Mouse (Mus musculus): ENCODE data around the gene Elmo3.
A peak's percentile ranks its signal among the peaks of the same experiment; 100 is the strongest.

Gene Elmo3

DNA sequence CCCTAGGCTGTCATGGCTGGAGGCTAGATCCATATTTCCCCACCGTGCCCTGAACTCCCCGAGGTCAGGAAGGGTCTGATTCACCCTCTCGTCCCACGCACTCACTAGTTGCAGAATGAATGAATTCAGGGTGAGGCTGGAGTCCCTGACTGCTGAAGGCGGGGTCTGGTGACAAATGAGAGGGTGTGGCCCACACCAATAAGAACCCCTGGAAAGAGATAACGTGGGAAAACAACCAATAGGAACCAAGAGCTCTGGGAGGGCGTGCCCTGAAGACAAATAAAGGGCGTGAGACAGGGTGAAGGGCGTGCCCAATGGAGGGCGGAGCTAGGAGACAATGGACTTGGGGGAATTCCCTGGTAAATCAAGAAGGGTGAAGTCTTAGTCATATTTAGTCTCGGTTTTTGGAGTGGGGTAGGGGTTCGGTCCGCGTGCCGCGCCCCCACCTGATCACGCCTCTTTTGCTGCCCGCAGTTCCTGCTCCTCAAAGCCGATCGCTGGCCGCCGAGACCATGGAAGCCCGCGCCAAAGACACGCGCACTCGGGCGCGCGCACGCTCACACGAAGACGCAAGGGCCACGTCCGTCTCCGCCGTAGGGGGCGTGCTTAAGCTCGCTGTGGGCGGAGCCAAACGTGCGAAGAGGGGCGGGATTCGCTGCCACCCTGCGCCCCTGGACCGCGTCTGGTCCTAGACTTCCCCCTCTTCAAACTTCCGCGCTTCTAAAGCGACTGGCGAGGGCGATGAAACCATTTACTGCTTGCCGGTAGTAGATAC is 16.3 kb upstream of the Elmo3 start:
- no peak; the same call in 1 of the 2 replicates for TF ChIP-seq GATA4 (IDR thresholded peaks at IDR 0.05; ENCODE audit: insufficient replicate concordance, low read length)

DNA sequence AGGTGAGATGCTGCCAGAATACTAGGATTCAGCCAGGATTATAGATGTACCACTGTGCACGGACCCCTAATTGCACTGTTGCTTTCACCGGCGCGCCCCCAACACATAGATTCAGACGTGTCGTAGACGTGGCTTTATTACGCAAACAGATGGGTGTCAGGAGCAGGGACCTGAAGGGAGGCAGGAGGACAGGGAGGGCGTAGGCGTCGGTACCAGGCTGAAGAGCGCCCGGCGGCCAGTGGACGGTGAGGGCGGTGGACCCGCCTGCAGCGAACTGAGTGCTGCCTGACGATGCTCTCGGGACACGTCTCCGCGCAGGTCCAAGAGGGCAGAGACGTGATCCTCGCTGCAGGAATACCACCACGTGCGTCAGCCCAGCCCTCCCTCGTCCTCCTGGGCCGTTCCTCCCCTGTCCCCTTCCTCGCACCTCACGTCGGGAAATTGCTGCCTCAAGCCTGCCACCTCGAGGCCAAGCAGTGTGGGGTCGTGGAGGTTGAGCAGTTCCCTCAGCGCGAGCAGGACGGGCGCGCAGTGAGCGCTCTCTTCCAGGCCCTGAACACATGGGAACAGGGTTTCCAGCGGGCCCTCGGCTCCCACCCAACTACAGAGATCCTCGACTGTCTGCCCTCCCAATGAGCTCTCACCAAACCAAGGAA is 15.5 kb upstream of the Elmo3 start, which contains the start of gene 4931428F04Rik:
TSS of gene 4931428F04Rik (minus strand) at position 60 of the 656 bp plus-strand sequence.
- no peak for TF ChIP-seq GATA4 (IDR thresholded peaks at IDR 0.05; ENCODE audit: insufficient replicate concordance, low read length)

DNA sequence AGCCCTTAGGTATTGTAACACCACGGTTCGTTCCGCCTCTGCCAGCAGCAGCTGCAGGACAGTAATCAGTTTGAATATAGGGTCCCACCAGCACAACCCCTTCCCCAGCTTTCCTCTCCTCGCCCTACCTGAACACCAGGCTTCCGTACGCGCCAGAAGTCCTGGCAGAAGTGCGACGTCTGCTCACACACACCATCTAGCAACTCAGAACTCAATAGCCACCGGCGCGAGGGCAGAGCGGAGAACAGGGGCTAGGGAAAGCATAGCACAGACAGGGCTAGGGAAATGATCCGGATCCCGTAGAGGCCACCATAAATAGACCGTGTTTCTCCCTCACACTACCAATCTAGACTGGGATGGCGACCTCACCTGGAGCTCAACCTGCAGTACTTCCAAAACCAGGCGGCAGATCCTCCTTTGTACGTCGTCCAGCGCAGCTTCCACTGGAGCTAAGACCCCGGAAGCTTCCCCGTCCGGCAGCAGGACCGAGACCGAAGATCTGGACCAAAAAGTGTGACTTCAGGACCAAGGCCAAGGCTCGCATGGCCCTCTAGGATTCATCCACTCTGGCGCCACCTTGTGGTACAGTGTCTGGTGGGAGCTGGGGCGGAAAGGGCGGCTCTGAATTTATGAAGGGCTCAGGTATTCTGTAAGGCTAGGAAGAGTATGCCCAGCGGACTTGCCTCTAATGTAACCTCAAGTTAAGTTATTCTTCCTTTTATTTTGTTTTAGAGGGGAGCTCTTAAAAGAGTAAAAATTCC is 14.7 kb upstream of the Elmo3 start:
- TF ChIP-seq GATA4 (IDR thresholded peaks at IDR 0.05; ENCODE audit: insufficient replicate concordance, low read length), result no peak

DNA sequence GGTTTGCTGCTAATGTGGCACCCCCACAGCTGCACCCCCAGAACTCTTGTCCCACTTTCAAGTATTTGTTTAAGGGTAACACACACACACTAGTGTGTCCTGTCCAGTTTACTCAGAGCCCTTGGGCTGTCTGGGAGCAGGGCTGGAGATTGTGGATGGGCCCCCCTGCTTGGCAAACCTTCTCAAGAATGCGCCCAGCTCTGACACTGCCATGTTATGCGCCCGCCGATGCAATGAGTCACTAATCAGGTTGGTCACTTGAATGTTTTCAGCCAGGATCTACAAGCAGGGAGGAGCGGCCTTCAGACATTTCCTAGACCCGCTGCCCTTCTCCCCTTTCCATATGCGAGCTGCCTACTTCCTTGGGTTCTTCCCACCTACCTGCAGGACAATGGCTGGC is 12.9 kb upstream of the Elmo3 start:
- TF ChIP-seq GATA4 (IDR thresholded peaks at IDR 0.05; ENCODE audit: insufficient replicate concordance, low read length), result no peak

DNA sequence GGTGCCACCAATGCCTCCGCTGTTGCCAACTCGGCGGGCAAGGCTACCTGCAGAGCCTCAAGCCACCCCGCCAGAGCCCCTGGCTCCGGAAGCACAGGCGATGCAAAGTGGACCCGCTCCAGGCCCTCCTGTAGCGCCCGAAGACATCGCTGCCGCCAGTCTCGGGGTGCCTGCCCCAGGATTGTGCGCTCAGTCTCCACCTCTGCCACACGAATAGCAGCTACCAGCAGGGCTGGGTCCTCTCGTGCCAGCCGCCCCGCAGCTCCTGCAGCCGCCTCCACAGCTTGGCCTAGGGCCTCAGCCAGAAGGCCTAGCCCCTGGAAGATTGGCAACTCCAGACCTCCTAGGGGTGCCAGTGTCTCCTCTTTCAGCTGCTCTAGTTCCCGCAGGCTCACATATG is 12.0 kb upstream of the Elmo3 start:
- no peak for TF ChIP-seq GATA4 (IDR thresholded peaks at IDR 0.05; ENCODE audit: insufficient replicate concordance, low read length)

DNA sequence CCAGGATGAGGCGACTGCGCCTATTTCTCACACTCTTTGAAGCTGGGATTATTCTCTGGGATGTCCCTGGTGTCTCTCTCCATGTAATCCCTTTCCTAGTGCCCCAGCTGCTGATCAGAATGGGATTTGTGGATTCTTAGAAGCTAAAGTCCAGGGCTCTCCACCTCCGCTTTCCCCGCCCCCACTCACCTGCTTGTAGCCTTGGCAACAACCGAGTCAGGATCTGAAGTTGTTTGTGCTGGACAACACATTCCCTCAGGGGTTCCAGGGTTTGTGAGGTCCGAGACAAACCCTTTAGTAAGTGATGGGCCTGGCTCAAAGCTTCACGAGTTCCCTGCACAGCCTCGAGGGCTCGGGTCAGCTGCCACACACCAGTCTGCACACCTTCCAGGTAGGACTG is 10.6 kb upstream of the Elmo3 start:
- no peak for TF ChIP-seq GATA4 (IDR thresholded peaks at IDR 0.05; ENCODE audit: insufficient replicate concordance, low read length)

DNA sequence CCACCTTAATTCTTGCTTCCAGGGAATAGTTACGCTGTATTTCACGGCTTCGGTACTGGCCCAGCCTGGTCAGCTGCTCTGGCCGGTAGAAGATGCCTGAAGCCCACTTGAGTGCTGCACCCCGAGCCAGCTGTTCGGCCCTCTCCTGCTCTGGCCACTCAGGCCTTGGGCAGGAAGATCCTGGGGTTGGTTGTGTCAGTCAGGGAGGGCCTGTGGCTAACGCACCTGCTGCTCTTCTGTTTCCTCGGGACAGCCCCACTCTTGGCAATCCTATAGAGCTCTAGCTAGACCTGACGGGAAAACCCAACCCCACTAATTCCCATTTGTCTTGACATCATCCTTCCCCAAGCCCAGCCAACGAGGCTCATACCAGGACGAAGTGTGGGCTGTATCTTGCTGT is 10.1 kb upstream of the Elmo3 start:
- no peak for TF ChIP-seq GATA4 (IDR thresholded peaks at IDR 0.05; ENCODE audit: insufficient replicate concordance, low read length)

DNA sequence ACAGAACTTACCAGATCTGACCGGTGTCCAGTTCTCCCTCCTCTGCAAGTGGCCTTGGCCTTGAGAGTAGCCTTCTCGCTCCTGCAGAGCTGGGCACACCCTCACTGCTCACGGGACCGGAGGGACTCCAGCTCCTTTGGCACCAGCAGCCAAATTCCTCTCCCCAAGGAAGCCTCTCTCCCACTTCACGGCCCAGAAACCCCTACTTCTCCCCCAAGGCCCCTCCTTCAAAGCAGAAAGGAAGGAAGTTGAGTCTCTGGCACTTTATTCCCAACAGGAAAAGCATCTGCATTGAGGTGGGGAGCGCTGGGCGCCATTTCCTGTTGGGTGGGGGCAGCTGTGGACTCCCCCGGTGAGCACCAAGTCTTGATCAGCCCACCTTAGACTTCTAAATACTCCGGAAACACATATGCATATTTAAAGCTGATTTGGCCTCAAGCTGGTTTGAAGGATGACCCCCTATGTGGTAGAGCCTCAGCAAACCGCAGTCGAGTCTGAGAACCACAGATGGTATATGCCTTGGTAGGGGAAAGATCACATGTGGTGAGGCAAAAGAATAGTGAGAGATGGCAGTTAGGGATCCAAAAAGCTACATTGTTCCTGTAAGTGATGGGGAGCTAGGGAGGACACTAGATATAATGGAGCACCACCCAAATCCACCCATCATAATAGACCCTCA is 9.4 kb upstream of the Elmo3 start, which contains the start of gene Exoc3l:
TSS of gene Exoc3l (minus strand) at position 207 of the 679 bp plus-strand sequence.
- peak; percentile 22; the same call in 1 of the 2 replicates for TF ChIP-seq GATA4 (IDR thresholded peaks at IDR 0.05; ENCODE audit: insufficient replicate concordance, low read length)

DNA sequence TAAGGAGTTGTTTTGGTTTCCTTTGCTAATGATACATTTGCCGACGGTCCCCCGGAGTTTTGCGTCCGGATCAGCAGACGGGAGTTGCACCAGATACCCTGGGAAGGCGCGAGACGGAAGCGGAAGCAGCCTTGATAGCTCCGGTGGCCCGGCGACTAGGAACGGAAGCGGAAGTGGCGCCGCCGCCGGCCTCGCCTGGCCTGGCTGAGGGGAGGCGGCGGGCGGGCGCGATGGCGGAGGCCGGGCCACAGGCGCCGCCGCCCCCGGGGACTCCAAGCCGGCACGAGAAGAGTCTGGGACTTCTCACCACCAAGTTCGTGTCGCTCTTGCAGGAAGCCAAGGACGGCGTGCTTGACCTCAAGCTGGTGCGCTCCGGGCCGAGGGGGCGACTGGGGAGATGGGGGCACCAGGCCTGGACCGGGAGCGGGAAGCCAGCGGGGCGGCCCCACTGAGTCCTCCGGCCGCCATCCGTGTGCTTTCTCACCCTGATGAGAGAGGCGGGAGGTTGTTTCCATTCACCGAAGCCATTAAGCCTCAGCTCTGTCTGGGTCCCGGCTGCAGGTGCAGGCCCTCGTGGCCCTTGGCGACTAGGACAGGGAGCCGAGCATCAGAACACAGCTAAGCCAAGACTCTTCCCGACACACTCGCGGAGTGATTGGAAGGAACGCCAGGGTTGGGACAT is 7.7 kb upstream of the Elmo3 start, which contains the start of gene E2f4:
TSS of gene E2f4 (plus strand) at position 153 of the 682 bp plus-strand sequence.
- peak; percentile 94; the same call in 1 of the 2 replicates for TF ChIP-seq GATA4 (IDR thresholded peaks at IDR 0.05; ENCODE audit: insufficient replicate concordance, low read length)

DNA sequence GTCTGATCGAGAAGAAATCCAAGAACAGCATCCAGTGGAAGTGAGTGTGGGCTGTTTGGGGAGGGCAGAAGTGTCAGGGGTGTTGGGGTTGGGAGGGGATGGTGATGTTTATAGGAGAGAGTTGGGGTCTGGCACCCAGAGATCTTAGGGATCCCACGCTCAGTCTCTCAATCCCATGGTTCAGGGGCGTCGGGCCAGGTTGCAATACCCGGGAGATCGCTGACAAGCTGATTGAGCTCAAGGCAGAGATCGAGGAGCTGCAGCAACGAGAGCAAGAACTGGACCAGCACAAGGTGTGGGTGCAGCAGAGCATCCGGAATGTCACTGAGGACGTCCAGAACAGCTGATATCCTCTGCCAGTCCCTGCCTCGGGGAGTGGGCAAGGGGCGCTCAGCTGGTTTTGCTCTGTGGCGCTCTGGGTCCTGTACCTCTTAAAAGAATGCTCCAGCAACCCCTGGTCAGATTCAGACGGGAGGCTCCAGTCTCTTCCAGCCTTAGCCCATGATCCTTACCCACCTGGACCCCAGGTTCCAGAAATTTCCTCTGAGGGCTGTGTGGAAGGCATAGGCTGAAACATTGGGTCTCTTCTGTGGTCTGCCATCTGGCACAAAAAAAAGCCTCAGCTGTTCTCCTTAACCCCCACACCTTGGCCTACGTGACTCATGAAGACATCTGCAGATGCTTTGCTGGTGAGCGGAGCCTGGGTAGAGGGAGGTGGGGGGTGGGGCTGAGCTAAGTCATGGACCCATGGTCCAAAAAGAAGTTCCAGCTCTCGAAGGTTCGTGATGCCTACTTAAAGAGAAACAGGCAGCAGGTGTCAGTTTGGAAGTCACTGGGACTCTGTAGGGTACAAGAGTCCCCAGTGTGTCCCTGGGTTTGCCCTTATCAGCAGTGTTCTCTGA is 6.8 kb upstream of the Elmo3 start:
- no peak for TF ChIP-seq GATA4 (IDR thresholded peaks at IDR 0.05; ENCODE audit: insufficient replicate concordance, low read length)

DNA sequence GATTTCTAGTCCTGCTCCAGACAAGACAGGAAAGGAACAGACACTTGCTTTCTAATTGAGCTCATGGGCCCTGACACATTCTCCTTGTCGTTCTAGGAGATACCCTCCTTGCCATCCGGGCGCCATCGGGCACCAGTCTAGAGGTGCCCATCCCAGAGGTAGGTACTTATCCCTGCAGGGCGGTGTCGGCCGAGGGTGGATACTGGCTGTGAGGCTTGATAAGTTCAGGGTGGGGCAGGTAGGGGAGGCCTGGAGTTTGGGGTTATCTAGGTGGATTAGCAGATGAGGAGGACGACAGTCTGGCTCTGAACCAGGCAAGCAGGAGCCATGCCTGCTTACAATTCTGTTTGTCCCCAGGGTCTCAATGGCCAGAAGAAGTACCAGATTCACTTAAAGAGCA is 5.4 kb upstream of the Elmo3 start:
- TF ChIP-seq GATA4 (IDR thresholded peaks at IDR 0.05; ENCODE audit: insufficient replicate concordance, low read length), result no peak

DNA sequence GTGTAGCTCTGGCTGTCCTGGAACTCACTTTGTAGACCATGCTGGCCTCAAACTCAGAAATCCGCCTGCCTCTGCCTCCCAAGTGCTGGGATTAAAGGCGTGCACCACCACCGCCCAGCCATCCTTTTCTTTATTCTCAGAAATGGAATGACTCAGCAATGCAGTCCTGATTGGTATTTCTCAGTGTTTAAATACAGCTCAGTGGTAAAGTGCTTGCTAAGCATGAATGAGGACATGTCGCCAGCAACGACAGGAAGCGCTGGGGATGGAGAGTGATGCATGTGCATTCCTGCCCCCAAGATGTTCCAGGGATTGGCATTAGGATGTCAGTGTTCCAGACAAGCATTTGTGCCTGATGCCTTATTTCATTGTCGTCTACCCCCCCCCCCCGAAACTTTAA is 2.0 kb upstream of the Elmo3 start:
- no peak for TF ChIP-seq GATA4 (IDR thresholded peaks at IDR 0.05; ENCODE audit: insufficient replicate concordance, low read length)

DNA sequence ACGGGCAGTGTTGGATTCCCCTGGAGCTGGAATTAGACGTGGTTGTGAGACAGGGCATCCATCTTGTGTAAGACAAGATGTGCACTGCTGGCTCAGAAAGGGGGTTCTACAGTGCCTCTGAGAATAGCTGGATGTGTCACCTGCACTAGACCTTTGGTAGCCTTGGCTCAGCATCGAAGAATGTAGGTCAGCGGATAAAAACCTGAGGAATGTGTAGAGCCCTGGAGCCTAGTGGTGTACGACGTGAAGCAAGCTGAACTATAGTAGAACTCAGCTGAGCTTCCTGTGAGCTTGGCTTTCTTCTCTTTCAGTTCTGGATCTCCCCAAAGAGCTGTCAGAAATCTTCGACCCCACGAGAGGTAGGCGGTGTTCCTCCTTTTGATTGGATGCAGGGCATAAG is 1.5 kb upstream of the Elmo3 start:
- no peak for TF ChIP-seq GATA4 (IDR thresholded peaks at IDR 0.05; ENCODE audit: insufficient replicate concordance, low read length)
